Mouse (Mus musculus): Measurements from ENCODE around the gene Srpr. TPM values are rescaled to one million over a fixed set of nuclear protein-coding genes. Genes with fewer than 3 reads are reported as not detected.

Srpr gene
- polyA plus RNA-seq, 2 experiments, result 28.8 to 53.8 TPM

- no peak for ATAC-seq (ENCODE audit: insufficient read depth)
- Histone ChIP-seq H3K9ac (replicated peaks) (no peak overlapping the region), H3K4me3 (ENCODE audit: insufficient read depth in 1 of 2, low read depth in 2 of 2, low read length in 2 of 2) (no peak overlapping the region), H3K36me3 (replicated peaks; ENCODE audit: control insufficient read depth, insufficient read depth, low read depth) (no peaks in the 10 kb centered on the region), H3K9me3 (ENCODE audit: control insufficient read depth, low read length) (no peaks in the 10 kb centered on the region), H3K4me1 (replicated peaks; ENCODE audit: control insufficient read depth in 2 of 2, insufficient read depth in 2 of 2, low read length in 1 of 2) (peaks cover 7 to 18% of the 10 kb centered on the region in 2 experiments; a peak in 3 of 4 replicates), H3K27me3 (ENCODE audit: control insufficient read depth, insufficient read depth, low read length) (no peaks in the 10 kb centered on the region), H3K4me2 (ENCODE audit: low read depth) (peak overlapping the region; percentile 85; the same call in 1 of the 2 replicates), H3K27ac (no peak overlapping the region)
- 75% methylated on average over 10 of the region's 10 CpGs for WGBS (ENCODE audit: insufficient replicate concordance)
- TF ChIP-seq EP300 (IDR thresholded peaks at IDR 0.05; ENCODE audit: low read depth) (no peak), CTCF (IDR thresholded peaks at IDR 0.05; ENCODE audit: low read depth) (no peak)
- no peak for DNase-seq (ENCODE audit: low read depth in 3 of 3, low spot score in 3 of 3)
Observed at GRCm38 (mm10) chr9:35198351-35198750, 1.6 kb upstream of the Srpr start.

DNA sequence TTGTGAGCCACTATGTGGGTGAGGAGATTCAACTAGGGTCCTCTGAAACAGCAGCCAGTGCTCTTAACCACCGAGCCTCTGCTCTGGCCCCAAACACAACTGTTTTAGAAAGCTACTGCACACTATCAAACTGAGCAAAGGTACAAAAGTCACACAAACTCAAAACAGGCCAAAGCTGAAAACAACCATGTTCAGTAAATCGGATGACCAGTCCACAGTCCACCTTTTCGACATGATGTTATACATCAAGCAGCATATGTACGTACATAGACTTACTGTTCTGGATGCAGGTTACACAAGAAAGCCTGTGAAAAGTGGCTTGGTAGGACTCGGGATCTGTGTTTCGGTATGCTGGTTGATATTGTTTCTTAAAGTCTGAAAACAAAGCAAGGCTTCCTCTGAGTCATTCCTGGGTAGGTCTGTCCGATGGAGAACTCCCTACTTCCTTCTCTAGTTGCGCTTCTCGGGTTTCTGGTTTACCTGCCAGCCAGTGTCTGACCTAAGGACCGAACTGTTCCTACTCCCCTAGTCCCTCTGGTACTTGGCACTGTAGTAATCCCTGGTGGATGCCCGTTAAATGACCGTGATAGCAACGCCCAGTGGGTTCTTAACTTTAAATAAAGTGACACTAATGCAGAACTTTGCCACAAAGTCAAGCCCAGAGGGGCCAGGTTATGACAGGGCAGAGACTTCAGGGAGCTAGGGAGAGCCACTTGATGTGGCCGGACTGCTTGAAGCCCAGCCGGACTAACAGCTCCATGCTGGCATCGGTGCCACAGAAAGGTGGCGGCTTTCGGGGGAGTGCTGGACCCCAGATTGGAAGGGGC is 817 bp upstream of the Srpr start:
- Histone ChIP-seq H3K9me3 (ENCODE audit: control insufficient read depth, low read length) (no peaks in the 10 kb centered on the region), H3K27me3 (ENCODE audit: control insufficient read depth, insufficient read depth, low read length) (no peaks in the 10 kb centered on the region), H3K9ac (replicated peaks) (peak overlapping the region; percentile 74), H3K4me1 (replicated peaks; ENCODE audit: control insufficient read depth in 2 of 2, insufficient read depth in 2 of 2, low read length in 1 of 2) (peaks cover 8 to 21% of the 10 kb centered on the region in 2 experiments; a peak in 3 of 4 replicates), H3K36me3 (replicated peaks; ENCODE audit: control insufficient read depth, insufficient read depth, low read depth) (no peaks in the 10 kb centered on the region), H3K4me2 (ENCODE audit: low read depth) (peak overlapping the region; percentile 85), H3K27ac (no peak overlapping the region; the same call in 1 of the 2 replicates), H3K4me3 (ENCODE audit: insufficient read depth in 1 of 2, low read depth in 2 of 2, low read length in 2 of 2) (peak overlapping the region; percentile 63 to 85)
- DNase-seq (ENCODE audit: low read depth in 3 of 3, low spot score in 3 of 3) (no peak), ATAC-seq (ENCODE audit: insufficient read depth) (peak; percentile 44)
- no peak for TF ChIP-seq CTCF (IDR thresholded peaks at IDR 0.05; ENCODE audit: low read depth)
- WGBS (ENCODE audit: insufficient replicate concordance), result 18% methylated on average over 18 of the region's 18 CpGs

DNA sequence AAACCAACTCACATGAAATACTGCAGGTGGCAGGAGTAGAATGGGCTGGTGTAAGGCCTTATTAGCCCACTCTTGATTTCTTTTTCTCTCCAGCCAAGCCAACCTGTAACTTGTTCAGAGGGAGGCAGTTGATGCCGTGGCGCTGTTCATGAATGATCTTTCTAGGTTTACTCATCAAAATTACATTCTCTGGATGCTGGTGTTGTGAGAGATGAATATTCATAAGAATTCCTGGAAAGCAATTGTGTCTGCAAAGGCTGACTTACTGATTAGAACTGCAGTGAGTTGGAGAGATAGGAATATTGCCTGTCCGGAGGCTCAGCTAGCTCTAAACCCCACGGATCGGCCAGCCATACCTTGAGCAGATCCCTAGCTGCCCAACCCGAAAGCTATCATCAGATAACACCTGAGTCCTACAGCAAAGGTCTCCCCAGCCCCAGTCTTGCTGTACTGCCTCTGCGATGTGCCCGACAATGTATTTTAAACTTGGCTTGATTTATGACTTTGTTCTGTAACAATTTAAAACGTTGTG is 620 bp downstream of the Srpr start:
- Histone ChIP-seq H3K27ac (peak overlapping the region; percentile 70), H3K36me3 (replicated peaks; ENCODE audit: control insufficient read depth, insufficient read depth, low read depth) (peaks cover 3% of the 10 kb centered on the region; the same call in 1 of the 2 replicates), H3K4me2 (ENCODE audit: low read depth) (peak overlapping the region; percentile 85), H3K9ac (replicated peaks) (peak overlapping the region; percentile 74), H3K4me1 (replicated peaks; ENCODE audit: control insufficient read depth in 2 of 2, insufficient read depth in 2 of 2, low read length in 1 of 2) (peaks cover 8 to 21% of the 10 kb centered on the region in 2 experiments; a peak in 3 of 4 replicates), H3K9me3 (ENCODE audit: control insufficient read depth, low read length) (no peaks in the 10 kb centered on the region), H3K4me3 (ENCODE audit: insufficient read depth in 1 of 2, low read depth in 2 of 2, low read length in 2 of 2) (peak overlapping the region; percentile 63 to 85), H3K27me3 (ENCODE audit: control insufficient read depth, insufficient read depth, low read length) (no peaks in the 10 kb centered on the region)
- peak; percentile 64 for ATAC-seq (ENCODE audit: insufficient read depth)
- DNase-seq (ENCODE audit: low read depth in 3 of 3, low spot score in 3 of 3), result peak; percentile 42 to 68 (median 47)
- WGBS (ENCODE audit: insufficient replicate concordance), result 14% methylated on average over 9 of the region's 9 CpGs
- no peak for TF ChIP-seq CTCF (IDR thresholded peaks at IDR 0.05; ENCODE audit: low read depth)
- TF ChIP-seq EP300 (IDR thresholded peaks at IDR 0.05; ENCODE audit: low read depth), result peak; percentile 43; the same call in 1 of the 2 replicates

DNA sequence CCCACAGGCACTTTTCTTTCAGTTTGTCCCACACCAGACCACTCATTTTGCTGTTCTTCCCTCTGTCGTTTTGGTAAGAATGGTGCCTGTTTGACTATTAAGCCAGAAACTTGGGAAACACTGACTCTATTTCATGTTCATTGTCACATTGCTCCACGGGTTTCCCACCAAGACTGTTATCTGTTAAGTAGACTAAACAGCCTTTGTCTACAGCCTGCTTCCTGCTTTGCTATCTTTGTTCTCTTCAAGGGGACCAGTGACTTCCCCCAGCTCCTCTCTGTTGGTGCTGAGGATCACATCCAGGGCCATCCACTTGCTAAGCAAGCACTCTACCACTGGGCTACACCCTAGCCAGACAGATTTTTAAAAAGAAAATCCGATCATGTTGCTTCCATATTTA is 3.6 kb downstream of the Srpr start:
- no peak overlapping the region for H3K4me3 ChIP-seq (ENCODE audit: insufficient read depth in 1 of 2, low read depth in 2 of 2, low read length in 2 of 2)
- H3K9ac ChIP-seq (replicated peaks), result no peak overlapping the region
- no peak overlapping the region for H3K27ac ChIP-seq
- no peaks in the 10 kb centered on the region for H3K9me3 ChIP-seq (ENCODE audit: control insufficient read depth, low read length)
- TF ChIP-seq CTCF (IDR thresholded peaks at IDR 0.05; ENCODE audit: low read depth) (no peak), EP300 (IDR thresholded peaks at IDR 0.05; ENCODE audit: low read depth) (no peak)
- peaks cover 8 to 21% of the 10 kb centered on the region in 2 experiments; a peak in 3 of 4 replicates for H3K4me1 ChIP-seq (replicated peaks; ENCODE audit: control insufficient read depth in 2 of 2, insufficient read depth in 2 of 2, low read length in 1 of 2)
- WGBS (ENCODE audit: insufficient replicate concordance), result 20% methylated on average over 3 of the region's 3 CpGs
- DNase-seq (ENCODE audit: low read depth in 3 of 3, low spot score in 3 of 3) (no peak), ATAC-seq (ENCODE audit: insufficient read depth) (no peak)
- H3K27me3 ChIP-seq (ENCODE audit: control insufficient read depth, insufficient read depth, low read length), result no peaks in the 10 kb centered on the region
- H3K36me3 ChIP-seq (replicated peaks; ENCODE audit: control insufficient read depth, insufficient read depth, low read depth), result peaks cover 18% of the 10 kb centered on the region
- no peak overlapping the region for H3K4me2 ChIP-seq (ENCODE audit: low read depth)

DNA sequence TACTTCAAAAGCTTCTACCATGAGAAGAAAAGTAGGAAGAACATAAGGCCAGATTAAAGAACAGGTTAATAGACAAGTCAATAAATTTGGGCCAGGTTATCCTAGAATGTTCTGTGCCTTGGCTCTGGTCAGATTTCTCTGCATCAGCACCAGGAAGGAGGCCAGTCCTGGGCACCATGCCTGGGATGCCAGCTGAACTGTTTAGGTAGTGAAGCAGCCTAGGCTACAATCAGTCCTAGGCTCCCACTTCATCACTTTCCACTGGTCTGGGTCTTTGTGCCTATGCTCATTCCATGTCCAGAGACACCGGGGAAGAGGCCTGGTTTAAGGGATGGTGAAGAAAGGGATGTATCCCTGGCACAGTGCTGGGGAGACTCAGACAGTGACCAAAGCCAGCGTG is 4.4 kb downstream of the Srpr start:
- Histone ChIP-seq H3K27me3 (ENCODE audit: control insufficient read depth, insufficient read depth, low read length) (no peaks in the 10 kb centered on the region), H3K9ac (replicated peaks) (no peak overlapping the region), H3K4me1 (replicated peaks; ENCODE audit: control insufficient read depth in 2 of 2, insufficient read depth in 2 of 2, low read length in 1 of 2) (peaks cover 8 to 19% of the 10 kb centered on the region in 2 experiments; a peak in 3 of 4 replicates), H3K9me3 (ENCODE audit: control insufficient read depth, low read length) (no peaks in the 10 kb centered on the region), H3K4me2 (ENCODE audit: low read depth) (no peak overlapping the region), H3K4me3 (ENCODE audit: insufficient read depth in 1 of 2, low read depth in 2 of 2, low read length in 2 of 2) (no peak overlapping the region), H3K36me3 (replicated peaks; ENCODE audit: control insufficient read depth, insufficient read depth, low read depth) (peaks cover 18% of the 10 kb centered on the region), H3K27ac (no peak overlapping the region)
- ATAC-seq (ENCODE audit: insufficient read depth) (no peak), DNase-seq (ENCODE audit: low read depth in 3 of 3, low spot score in 3 of 3) (no peak)
- 81% methylated on average over 2 of the region's 2 CpGs for WGBS (ENCODE audit: insufficient replicate concordance)
- TF ChIP-seq CTCF (IDR thresholded peaks at IDR 0.05; ENCODE audit: low read depth) (no peak), EP300 (IDR thresholded peaks at IDR 0.05; ENCODE audit: low read depth) (no peak)

Measured in liver, embryonic 14.5 days (tissue).